Mouse (Mus musculus): ENCODE data around the gene Trmt5. TPM values are rescaled to one million over a fixed set of nuclear protein-coding genes. Genes with fewer than 3 reads are reported as not detected.
A peak's percentile ranks its signal among the peaks of the same experiment; 100 is the strongest.

The Trmt5 gene
- polyA plus RNA-seq (2014; fragmentation: Nextera tagmentation; extraction: Ambion mirVana), result 14.6 and 14.8 TPM in 2 replicates

GRCm38 (mm10) chr12:73286287-73287092 is at the start of gene Trmt5, which contains the start of gene Slc38a6:
TSS of gene Trmt5 (minus strand) at chr12:73286710.
TSS of gene Slc38a6 (plus strand) at chr12:73286779.
- Histone ChIP-seq H3K36me3 (ENCODE audit: control insufficient read depth, insufficient read depth, low read length) (peaks cover 14% of the 10 kb centered on the region), H3K9me3 (replicated peaks; ENCODE audit: control insufficient read depth, low read length) (no peaks in the 10 kb centered on the region), H3K27ac (ENCODE audit: low read depth, low read length) (peak within 1 kb of the TSS; percentile 69), H3K4me1 (ENCODE audit: control insufficient read depth, insufficient read depth, low read length) (peaks cover 13% of the 10 kb centered on the region), H3K27me3 (replicated peaks; ENCODE audit: control insufficient read depth, insufficient read depth, low read length) (no peaks in the 10 kb centered on the region), H3K9ac (ENCODE audit: low read length) (peak within 1 kb of the TSS; percentile 90), H3K4me2 (ENCODE audit: low read length) (peak within 1 kb of the TSS; percentile 80), H3K4me3 (ENCODE audit: low read depth, low read length) (peak within 1 kb of the TSS; percentile 73)
- 1% methylated on average over 52 of the region's 53 CpGs for WGBS
- DNase-seq (ENCODE audit: low spot score) (peak; percentile 96), ATAC-seq (peak; percentile 98)

- Histone ChIP-seq H3K27ac (ENCODE audit: low read depth, low read length) (no peak overlapping the region; the same call in 1 of the 2 replicates), H3K4me1 (ENCODE audit: control insufficient read depth, insufficient read depth, low read length) (peaks cover 8% of the 10 kb centered on the region; the same call in 1 of the 2 replicates), H3K27me3 (replicated peaks; ENCODE audit: control insufficient read depth, insufficient read depth, low read length) (no peaks in the 10 kb centered on the region), H3K36me3 (ENCODE audit: control insufficient read depth, insufficient read depth, low read length) (no peaks in the 10 kb centered on the region), H3K4me2 (ENCODE audit: low read length) (no peak overlapping the region), H3K4me3 (ENCODE audit: low read depth, low read length) (no peak overlapping the region), H3K9me3 (replicated peaks; ENCODE audit: control insufficient read depth, low read length) (no peaks in the 10 kb centered on the region), H3K9ac (ENCODE audit: low read length) (no peak overlapping the region)
- WGBS, result 52% methylated on average over 8 of the region's 8 CpGs
- peak; percentile 95 for ATAC-seq
- peak; percentile 77 for DNase-seq (ENCODE audit: low spot score)
Observed at GRCm38 (mm10) chr12:73334051-73334551, 47.6 kb upstream of the Trmt5 start.

DNA sequence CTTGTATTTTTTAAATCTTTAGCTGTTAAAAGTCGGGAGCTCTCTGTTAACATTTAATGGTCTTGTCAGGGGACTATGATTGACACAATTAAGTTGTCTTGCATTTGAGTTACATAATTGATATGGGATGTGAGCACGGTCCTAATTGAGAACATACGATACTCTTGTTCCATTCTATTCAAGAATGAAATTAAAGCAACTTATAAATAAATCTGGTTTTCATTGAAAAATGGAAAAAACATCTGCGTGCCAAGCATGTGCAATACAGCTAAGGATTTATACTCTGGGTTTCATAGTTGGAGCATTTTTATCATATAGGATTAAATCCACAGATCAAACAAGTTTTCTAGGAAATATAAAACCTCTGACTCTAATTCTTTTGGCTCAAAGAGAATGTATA is 46.2 kb upstream of the Trmt5 start:
- no peaks in the 10 kb centered on the region for H3K36me3 ChIP-seq (ENCODE audit: control insufficient read depth, insufficient read depth, low read length)
- WGBS, result 80% methylated on average over 4 of the region's 4 CpGs
- H3K9me3 ChIP-seq (replicated peaks; ENCODE audit: control insufficient read depth, low read length), result no peaks in the 10 kb centered on the region
- H3K27me3 ChIP-seq (replicated peaks; ENCODE audit: control insufficient read depth, insufficient read depth, low read length), result no peaks in the 10 kb centered on the region
- no peak overlapping the region for H3K4me2 ChIP-seq (ENCODE audit: low read length)
- H3K4me1 ChIP-seq (ENCODE audit: control insufficient read depth, insufficient read depth, low read length), result peaks cover 8% of the 10 kb centered on the region; the same call in 1 of the 2 replicates
- DNase-seq (ENCODE audit: low spot score), result no peak
- no peak overlapping the region for H3K27ac ChIP-seq (ENCODE audit: low read depth, low read length)
- no peak for ATAC-seq
- H3K4me3 ChIP-seq (ENCODE audit: low read depth, low read length), result no peak overlapping the region
- no peak overlapping the region for H3K9ac ChIP-seq (ENCODE audit: low read length)

- Histone ChIP-seq H3K9ac (ENCODE audit: low read length) (no peak overlapping the region), H3K9me3 (replicated peaks; ENCODE audit: control insufficient read depth, low read length) (no peaks in the 10 kb centered on the region), H3K4me2 (ENCODE audit: low read length) (no peak overlapping the region), H3K36me3 (ENCODE audit: control insufficient read depth, insufficient read depth, low read length) (no peaks in the 10 kb centered on the region), H3K27ac (ENCODE audit: low read depth, low read length) (no peak overlapping the region), H3K4me1 (ENCODE audit: control insufficient read depth, insufficient read depth, low read length) (peaks cover 8% of the 10 kb centered on the region; the same call in 1 of the 2 replicates), H3K27me3 (replicated peaks; ENCODE audit: control insufficient read depth, insufficient read depth, low read length) (no peaks in the 10 kb centered on the region), H3K4me3 (ENCODE audit: low read depth, low read length) (no peak overlapping the region)
- WGBS, result 81% methylated on average over 7 of the region's 7 CpGs
- DNase-seq (ENCODE audit: low spot score), result no peak
- ATAC-seq, result no peak
Observed at GRCm38 (mm10) chr12:73330236-73330635, 43.7 kb upstream of the Trmt5 start.

DNA sequence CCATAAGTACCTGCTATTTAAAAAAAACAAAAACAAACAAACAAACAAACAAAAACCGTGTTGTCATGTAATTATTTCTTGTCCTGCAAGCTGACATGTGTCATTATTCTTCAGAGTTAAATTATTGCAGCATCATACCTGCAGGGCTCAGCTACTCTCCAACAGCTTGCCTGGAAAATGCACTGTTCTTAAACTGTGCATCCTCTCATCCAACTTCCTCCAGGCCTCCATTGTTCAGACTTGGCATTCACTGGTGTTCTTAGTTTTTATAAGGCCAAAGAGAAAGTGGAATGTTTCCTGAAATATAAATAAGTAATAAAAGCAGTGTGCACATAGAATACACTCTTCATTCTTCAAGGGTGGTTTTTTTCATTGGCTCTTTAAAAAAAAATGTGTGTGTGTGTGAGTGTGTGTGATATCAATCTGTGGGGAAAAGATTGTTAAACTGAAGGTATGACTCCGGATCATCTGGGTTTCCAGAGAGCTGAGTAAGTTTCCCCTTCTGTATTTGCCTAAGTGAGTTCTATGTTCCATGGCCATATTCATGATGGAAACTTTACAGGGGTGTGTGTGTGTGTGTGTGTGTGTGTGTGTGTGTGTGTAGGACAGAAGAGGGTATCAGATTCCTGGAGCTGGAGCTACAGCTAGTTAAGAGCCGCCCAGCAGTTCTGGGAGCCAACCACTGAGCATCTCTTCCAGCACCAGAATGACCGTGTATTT is 42.1 kb upstream of the Trmt5 start:
- Histone ChIP-seq H3K9ac (ENCODE audit: low read length) (no peak overlapping the region), H3K4me1 (ENCODE audit: control insufficient read depth, insufficient read depth, low read length) (peaks cover 2% of the 10 kb centered on the region; the same call in 1 of the 2 replicates), H3K36me3 (ENCODE audit: control insufficient read depth, insufficient read depth, low read length) (no peaks in the 10 kb centered on the region), H3K27ac (ENCODE audit: low read depth, low read length) (no peak overlapping the region), H3K4me3 (ENCODE audit: low read depth, low read length) (no peak overlapping the region), H3K4me2 (ENCODE audit: low read length) (no peak overlapping the region), H3K27me3 (replicated peaks; ENCODE audit: control insufficient read depth, insufficient read depth, low read length) (no peaks in the 10 kb centered on the region), H3K9me3 (replicated peaks; ENCODE audit: control insufficient read depth, low read length) (no peaks in the 10 kb centered on the region)
- 85% methylated on average over 4 of the region's 4 CpGs for WGBS
- no peak for DNase-seq (ENCODE audit: low spot score)
- no peak for ATAC-seq

DNA sequence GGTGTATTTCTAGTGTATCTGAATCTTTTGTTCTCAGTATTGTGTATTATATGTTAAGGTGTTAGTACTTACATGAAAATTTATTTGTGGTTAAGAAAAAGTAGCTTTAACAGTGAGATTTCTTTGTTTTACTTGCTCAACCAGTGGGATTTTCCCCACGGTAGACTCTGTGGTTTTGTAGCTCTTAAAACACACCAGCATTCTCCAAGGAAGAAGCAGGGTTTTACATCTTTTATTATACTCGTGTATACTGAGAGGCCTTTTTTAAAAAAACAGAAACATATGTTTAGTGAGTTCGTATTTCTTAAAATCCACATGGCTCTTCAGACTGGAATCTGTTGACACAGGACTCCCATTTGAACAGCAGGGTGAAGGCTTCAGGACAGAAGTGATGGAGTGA is 40.9 kb upstream of the Trmt5 start:
- Histone ChIP-seq H3K27ac (ENCODE audit: low read depth, low read length) (no peak overlapping the region), H3K9me3 (replicated peaks; ENCODE audit: control insufficient read depth, low read length) (no peaks in the 10 kb centered on the region), H3K36me3 (ENCODE audit: control insufficient read depth, insufficient read depth, low read length) (no peaks in the 10 kb centered on the region), H3K4me2 (ENCODE audit: low read length) (no peak overlapping the region), H3K4me1 (ENCODE audit: control insufficient read depth, insufficient read depth, low read length) (no peaks in the 10 kb centered on the region), H3K27me3 (replicated peaks; ENCODE audit: control insufficient read depth, insufficient read depth, low read length) (no peaks in the 10 kb centered on the region), H3K4me3 (ENCODE audit: low read depth, low read length) (no peak overlapping the region), H3K9ac (ENCODE audit: low read length) (no peak overlapping the region)
- WGBS, result 85% methylated on average over 3 of the region's 3 CpGs
- ATAC-seq (no peak), DNase-seq (ENCODE audit: low spot score) (no peak)

- Histone ChIP-seq H3K27ac (ENCODE audit: low read depth, low read length) (no peak overlapping the region), H3K27me3 (replicated peaks; ENCODE audit: control insufficient read depth, insufficient read depth, low read length) (no peaks in the 10 kb centered on the region), H3K4me1 (ENCODE audit: control insufficient read depth, insufficient read depth, low read length) (no peaks in the 10 kb centered on the region), H3K36me3 (ENCODE audit: control insufficient read depth, insufficient read depth, low read length) (no peaks in the 10 kb centered on the region), H3K9ac (ENCODE audit: low read length) (no peak overlapping the region), H3K4me3 (ENCODE audit: low read depth, low read length) (no peak overlapping the region), H3K4me2 (ENCODE audit: low read length) (no peak overlapping the region), H3K9me3 (replicated peaks; ENCODE audit: control insufficient read depth, low read length) (no peaks in the 10 kb centered on the region)
- ATAC-seq (no peak), DNase-seq (ENCODE audit: low spot score) (no peak)
- WGBS, result 61% methylated on average over 4 of the region's 4 CpGs
Observed at GRCm38 (mm10) chr12:73325617-73326016, 39.1 kb upstream of the Trmt5 start.

DNA sequence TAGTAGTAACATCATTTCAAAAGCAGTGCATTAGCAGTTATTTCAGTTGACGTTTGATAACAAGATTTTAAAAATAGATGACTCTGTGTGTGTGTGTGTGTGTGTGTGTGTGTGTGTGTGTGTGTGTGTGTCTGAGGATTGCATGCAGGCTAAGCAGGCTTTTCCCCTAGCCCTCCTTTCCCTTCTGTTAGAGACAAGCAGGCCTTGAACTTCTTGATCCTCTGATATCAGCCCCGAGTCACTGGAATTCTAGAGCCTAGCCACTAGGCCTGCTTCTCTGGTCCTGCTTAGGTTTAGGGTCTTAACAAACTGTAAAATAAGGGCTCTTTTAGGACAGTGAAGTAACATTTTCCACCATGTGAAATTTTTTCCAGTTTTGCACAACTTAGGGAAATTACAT is 38.7 kb upstream of the Trmt5 start:
- no peak overlapping the region for H3K27ac ChIP-seq (ENCODE audit: low read depth, low read length)
- H3K4me3 ChIP-seq (ENCODE audit: low read depth, low read length), result no peak overlapping the region
- ATAC-seq, result no peak
- DNase-seq (ENCODE audit: low spot score), result no peak
- H3K27me3 ChIP-seq (replicated peaks; ENCODE audit: control insufficient read depth, insufficient read depth, low read length), result no peaks in the 10 kb centered on the region
- 86% methylated on average over 2 of the region's 2 CpGs for WGBS
- H3K36me3 ChIP-seq (ENCODE audit: control insufficient read depth, insufficient read depth, low read length), result no peaks in the 10 kb centered on the region
- no peak overlapping the region for H3K9ac ChIP-seq (ENCODE audit: low read length)
- no peaks in the 10 kb centered on the region for H3K9me3 ChIP-seq (replicated peaks; ENCODE audit: control insufficient read depth, low read length)
- no peaks in the 10 kb centered on the region for H3K4me1 ChIP-seq (ENCODE audit: control insufficient read depth, insufficient read depth, low read length)
- H3K4me2 ChIP-seq (ENCODE audit: low read length), result no peak overlapping the region

Data from forebrain, embryonic 14.5 days (tissue).